Mouse (Mus musculus) liver, adult (tissue): Measurements from ENCODE around the gene Stx3.

Experiments
- GATA4 ChIP-seq: IDR thresholded peaks from 2 replicates; pipeline ENCODE4 v1.6.1; 2014; ENCODE audit warnings: mild to moderate bottlenecking, low read length; ENCODE audit not compliant: insufficient replicate concordance

Stx3 gene

DNA sequence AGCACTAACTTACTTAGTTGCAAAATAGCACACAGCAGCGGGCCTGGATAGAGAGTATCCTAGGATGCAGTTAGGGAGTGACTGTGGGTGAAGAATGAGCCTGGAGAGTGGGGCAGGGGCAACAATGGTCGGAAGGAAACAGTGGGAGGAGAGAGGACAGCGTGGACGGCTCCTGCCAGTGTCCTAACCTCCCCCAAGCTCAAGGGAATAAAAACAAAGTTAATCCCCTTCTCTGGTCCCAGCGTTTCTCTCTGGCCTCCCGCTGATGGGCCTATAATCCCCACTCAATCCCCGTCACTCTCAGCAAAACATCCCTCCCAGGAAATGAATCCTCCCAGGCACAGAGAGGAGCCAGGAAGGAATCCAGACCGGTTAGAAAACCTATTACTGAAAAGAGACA, 5.6 kb downstream of the Stx3 start:
- no peak for TF ChIP-seq GATA4

GRCm38 (mm10) chr19:11813136-11813535, 6.1 kb downstream of the Stx3 start:
- TF ChIP-seq GATA4: no peak

GRCm38 (mm10) chr19:11811688-11812365, 7.4 kb downstream of the Stx3 start:
- no peak for TF ChIP-seq GATA4

DNA sequence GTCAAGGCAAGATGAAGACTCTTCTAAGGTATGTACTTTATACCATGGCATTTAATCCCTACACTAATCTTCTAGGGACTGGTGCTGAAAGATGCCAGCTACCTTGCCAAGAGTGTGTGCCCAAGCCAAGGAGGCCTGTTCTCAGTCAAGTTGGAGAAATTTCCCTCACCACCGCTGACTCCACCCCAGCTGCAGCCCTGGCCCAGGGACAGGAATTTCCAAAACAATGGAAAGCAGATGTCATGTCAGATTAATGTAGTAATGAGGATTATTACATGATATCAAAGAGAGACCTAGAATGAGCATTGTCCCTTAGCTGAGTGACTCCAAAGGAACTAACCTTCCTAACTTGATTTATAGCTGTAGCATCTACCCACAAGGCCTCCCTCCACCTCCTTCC, 8.3 kb downstream of the Stx3 start:
- TF ChIP-seq GATA4: no peak

DNA sequence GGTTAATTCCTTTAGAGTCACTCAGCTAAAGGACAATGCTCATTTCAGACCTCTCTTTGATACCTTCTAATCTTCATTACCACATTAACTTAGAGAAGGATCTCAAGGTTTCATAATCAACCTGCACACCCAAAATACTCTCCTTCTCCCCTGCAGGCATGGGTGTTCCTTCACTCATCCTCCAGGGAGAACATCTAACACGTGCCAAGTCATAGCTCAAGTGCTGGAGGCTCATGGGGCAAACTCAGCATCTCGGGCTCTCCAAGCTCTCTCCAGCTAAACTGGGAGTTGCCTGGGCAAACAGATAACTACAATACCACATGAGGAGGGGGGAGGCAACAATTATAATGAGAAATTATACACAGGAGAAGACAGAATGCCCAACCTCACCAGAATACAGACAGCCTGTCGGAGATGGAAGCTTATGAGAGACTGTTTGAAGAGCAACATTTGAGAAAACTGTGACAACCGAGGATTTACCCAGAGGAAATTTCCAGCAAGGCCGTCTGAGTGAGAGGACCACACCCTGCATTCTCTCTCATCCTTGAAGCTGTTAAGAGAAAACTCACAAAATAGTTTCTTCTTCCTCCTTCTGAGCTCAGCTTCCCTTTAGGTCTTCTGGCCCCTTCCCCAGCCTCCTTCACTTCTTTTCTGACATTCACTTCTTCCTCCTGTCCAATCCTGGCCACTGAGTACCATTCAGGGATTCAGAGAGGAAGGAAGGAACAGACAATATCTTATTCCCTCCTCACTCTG, 9.0 kb downstream of the Stx3 start:
- no peak for TF ChIP-seq GATA4

DNA sequence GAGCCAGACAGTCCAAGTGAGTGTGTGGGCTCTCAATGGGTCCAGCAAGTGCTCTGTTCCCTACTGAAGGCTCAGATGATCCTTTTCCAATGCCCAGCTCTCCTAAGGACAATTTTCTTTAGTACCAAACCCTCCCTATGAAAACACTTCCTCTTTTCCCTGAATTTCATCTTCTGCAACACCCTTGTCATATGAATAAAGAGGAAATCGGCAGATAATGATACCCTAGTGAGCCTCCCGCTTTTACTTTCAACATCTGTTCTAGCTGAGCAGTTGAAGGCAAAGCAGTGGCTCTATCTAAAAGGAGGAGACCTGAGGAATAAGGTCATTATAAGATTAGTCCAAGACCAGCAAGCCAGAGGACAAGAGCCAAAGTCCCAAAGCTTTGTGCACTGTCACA, 10.8 kb downstream of the Stx3 start:
- no peak for TF ChIP-seq GATA4

- TF ChIP-seq GATA4: no peak
These were observed 11.4 kb downstream of the Stx3 start for GRCm38 (mm10) chr19:11807822-11808221.

DNA sequence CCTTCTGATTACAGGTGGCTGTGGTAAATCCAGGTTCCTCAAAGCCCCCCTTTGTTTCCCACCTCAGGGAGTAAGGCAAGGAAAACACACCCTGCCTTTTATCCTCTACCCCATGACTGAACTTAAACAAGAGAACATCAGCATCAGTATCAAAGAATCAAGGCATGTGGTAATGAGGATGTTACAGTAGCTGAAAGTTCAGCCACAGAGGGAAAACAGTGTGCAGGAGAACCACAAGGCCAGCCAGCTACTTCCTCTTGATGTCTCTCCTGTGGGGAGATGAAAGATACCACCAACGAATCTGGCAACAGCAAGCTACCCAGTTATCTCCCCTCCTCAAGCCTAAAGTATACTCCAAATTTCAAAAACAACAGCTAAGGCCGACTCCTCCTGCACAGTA, 12.0 kb downstream of the Stx3 start:
- no peak for TF ChIP-seq GATA4

DNA sequence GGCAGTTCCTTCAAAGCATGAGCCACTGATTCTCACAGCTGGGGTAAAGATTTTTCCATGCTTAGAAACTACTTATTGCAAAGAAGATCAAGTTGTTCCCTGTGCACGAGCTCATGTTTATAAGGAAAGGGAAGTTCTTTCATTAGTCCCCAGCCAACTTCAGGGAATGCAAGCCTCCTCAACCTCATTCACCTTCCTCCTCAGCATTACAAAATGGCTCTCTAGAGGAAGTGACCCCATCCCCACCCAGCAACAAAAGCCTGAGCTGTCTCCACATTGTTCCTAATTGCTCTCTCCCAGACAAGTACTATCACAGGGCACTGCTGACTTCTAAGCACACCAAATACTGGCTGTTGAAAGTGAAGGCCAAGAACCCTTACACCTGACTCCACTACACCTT, 14.8 kb downstream of the Stx3 start:
- TF ChIP-seq GATA4: no peak

DNA sequence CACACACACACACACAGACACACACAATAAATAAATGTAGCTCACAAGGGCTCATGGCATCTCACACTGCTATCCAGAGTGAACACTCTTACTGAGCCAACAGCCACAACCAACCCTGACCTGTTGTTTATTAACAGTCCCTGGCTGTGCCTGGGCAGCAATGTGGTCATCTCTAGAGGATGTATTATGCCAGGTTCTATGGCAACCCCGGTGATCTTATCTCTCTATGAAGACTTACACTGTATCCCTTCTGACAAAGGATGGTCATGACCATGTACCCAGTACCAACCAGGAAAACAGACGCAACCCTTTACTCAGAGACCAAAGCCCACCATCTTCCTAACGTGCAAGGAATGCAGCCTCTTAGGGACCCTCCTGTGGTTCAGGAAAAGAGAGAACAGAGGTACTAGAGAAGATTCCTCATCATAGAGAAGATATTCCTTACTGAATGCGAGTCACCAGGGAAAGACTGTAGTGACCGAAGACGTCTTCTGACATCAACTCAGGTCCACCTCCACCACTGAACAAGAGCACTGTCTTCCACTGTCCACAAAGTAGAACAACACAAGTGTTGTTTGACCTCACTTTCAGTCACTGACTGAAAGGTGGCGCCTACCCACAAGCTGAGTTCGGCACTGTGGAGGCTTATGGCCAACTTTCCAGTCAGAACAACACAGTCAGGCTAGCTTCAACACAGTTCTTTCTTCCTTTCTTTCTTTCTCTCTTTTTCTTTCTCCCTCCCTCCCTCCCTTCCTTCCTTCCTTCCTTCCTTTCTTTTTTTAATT, 18.5 kb downstream of the Stx3 start:
- TF ChIP-seq GATA4: no peak

DNA sequence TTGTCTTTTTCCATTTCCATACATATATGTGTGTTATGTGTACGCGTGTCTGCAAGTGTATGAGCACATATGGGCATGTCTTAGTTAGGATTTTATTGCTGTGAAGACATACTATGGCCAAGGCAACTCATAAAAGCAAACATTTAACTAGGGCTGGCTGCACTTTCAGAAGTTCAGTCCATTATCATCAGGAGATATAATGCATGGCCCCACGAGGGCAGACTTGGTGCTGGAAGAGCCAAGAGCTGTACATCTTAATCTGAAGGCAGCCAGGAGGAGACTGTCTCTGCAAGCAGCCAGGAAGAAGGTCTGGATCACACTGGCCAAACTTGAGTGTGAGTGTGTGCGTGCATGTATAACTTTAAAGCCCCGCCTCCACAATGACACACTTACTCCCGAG, 24.8 kb downstream of the Stx3 start:
- no peak for TF ChIP-seq GATA4

- no peak for TF ChIP-seq GATA4
These were observed 25.4 kb downstream of the Stx3 start for GRCm38 (mm10) chr19:11793741-11794359.

- no peak for TF ChIP-seq GATA4
These were observed 27.4 kb downstream of the Stx3 start for GRCm38 (mm10) chr19:11791825-11792224.

DNA sequence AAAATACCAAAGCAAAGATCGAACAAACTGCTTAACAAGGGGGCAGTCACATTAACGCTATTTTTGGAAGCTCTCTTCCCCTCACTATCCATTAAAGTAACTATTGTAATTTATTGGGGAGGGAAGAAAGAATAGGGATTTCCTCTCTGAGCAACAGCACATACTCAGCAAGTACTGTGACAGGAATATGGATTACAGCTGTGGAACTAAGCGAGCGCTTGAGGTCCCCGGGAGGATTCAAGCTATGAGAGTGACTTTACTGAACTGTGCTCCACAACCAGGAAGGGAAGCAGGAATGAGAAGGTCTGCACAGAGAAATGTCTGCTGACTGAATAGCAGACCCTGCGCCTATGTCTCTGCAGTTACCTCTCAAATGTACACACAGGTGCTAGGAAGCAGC, 30.3 kb downstream of the Stx3 start:
- no peak for TF ChIP-seq GATA4

DNA sequence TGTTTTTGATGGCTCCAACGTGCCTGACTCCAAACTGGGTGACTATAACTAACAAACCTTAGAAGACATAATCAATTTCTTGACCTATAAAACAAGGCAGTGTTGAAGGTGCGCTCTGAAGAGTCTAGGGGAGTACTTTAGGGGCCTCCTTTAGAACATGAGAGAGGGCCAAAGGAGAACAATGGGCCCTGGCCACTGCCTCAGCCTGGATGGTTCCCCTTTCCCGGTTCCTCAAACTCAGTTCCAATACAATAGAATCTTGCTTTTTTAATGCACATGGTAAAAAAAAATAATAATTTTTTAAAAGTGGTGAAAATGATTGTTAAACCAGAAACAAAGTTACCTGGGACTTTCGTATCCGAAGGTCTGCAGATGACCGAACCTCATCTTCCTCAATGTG, 31.4 kb downstream of the Stx3 start:
- no peak for TF ChIP-seq GATA4
